Mouse (Mus musculus): ENCODE measurements at regions not wholly inside any gene's neighbourhood (a gene's known extent, or its start where the extent isn't known, plus 50 kb on each side); places are given as distances from the start of the nearest gene placed in this dataset.

- DNase-seq (ENCODE audit: low spot score in 2 of 2), result no peak
Measured at GRCm38 (mm10) chr6:140300470-140301145, 123.2 kb upstream of the Plekha5 start.

- no peak for DNase-seq (ENCODE audit: low spot score in 2 of 2)
Measured at GRCm38 (mm10) chr6:140299653-140300052, 124.2 kb upstream of the Plekha5 start.

GRCm38 (mm10) chr6:140297969-140298554 is 125.8 kb upstream of the Plekha5 start:
- no peak for DNase-seq (ENCODE audit: low spot score in 2 of 2)

GRCm38 (mm10) chr6:140297561-140297960 is 126.3 kb upstream of the Plekha5 start:
- DNase-seq (ENCODE audit: low spot score in 2 of 2), result no peak

GRCm38 (mm10) chr6:140290109-140290508 is 133.7 kb upstream of the Plekha5 start:
- DNase-seq (ENCODE audit: low spot score in 2 of 2), result no peak

GRCm38 (mm10) chr6:140288799-140289198 is 135.1 kb upstream of the Plekha5 start:
- no peak for DNase-seq (ENCODE audit: low spot score in 2 of 2)

GRCm38 (mm10) chr6:140282285-140282577 is 141.6 kb upstream of the Plekha5 start:
- no peak for DNase-seq (ENCODE audit: low spot score in 2 of 2)

- no peak for DNase-seq (ENCODE audit: low spot score in 2 of 2)
Measured at GRCm38 (mm10) chr6:140281488-140282284, 142.2 kb upstream of the Plekha5 start.

- no peak for DNase-seq (ENCODE audit: low spot score in 2 of 2)
Measured at GRCm38 (mm10) chr6:140280817-140281475, 142.9 kb upstream of the Plekha5 start.

- no peak for DNase-seq (ENCODE audit: low spot score in 2 of 2)
Measured at GRCm38 (mm10) chr6:140279736-140280370, 144.0 kb upstream of the Plekha5 start.

- DNase-seq (ENCODE audit: low spot score in 2 of 2), result no peak
Measured at GRCm38 (mm10) chr6:140278750-140279149, 145.1 kb upstream of the Plekha5 start.

- DNase-seq (ENCODE audit: low spot score in 2 of 2), result no peak
Measured at GRCm38 (mm10) chr6:140270592-140270991, 153.3 kb upstream of the Plekha5 start.

- no peak for DNase-seq (ENCODE audit: low spot score in 2 of 2)
Measured at GRCm38 (mm10) chr6:140268315-140269070, 155.4 kb upstream of the Plekha5 start.

- no peak for DNase-seq (ENCODE audit: low spot score in 2 of 2)
Measured at GRCm38 (mm10) chr6:140263920-140264319, 159.9 kb upstream of the Plekha5 start.

- DNase-seq (ENCODE audit: low spot score in 2 of 2), result no peak
Measured at GRCm38 (mm10) chr6:140261813-140262212, 162.0 kb upstream of the Plekha5 start.

- no peak for DNase-seq (ENCODE audit: low spot score in 2 of 2)
Measured at GRCm38 (mm10) chr6:140258761-140259160, 165.1 kb upstream of the Plekha5 start.

GRCm38 (mm10) chr6:140258101-140258500 is 165.8 kb upstream of the Plekha5 start:
- DNase-seq (ENCODE audit: low spot score in 2 of 2), result no peak

GRCm38 (mm10) chr6:140251527-140251926 is 172.3 kb upstream of the Plekha5 start:
- DNase-seq (ENCODE audit: low spot score in 2 of 2), result no peak

- DNase-seq (ENCODE audit: low spot score in 2 of 2), result no peak
Measured at GRCm38 (mm10) chr6:140243411-140244151, 180.3 kb upstream of the Plekha5 start.

- DNase-seq (ENCODE audit: low spot score in 2 of 2), result no peak
Measured at GRCm38 (mm10) chr6:140239356-140239755, 184.5 kb upstream of the Plekha5 start.

GRCm38 (mm10) chr6:140231537-140231936 is 190.3 kb upstream of the Plcz1 start:
- DNase-seq (ENCODE audit: low spot score in 2 of 2), result no peak

Measured in frontal cortex, postnatal 36 days (tissue).